Mouse (Mus musculus) embryonic stem cell, embryonic (primary cell): ENCODE results near the gene Cnksr3.

Experiments
- CTCF ChIA-PET, 4 experiments: fragments of 300-600 bp in 2 of 4; fragments of 350-600 bp in 2 of 4; sonication (Branson Sonifier 250); formaldehyde crosslinking; loops; one replicate each; lab custom pipeline; 2022; ENCODE audit warnings: inconsistent platforms in 2 of 4; lab: Charles Lee
- POLR2A ChIA-PET, 4 experiments: fragments of 300-600 bp in 2 of 4; fragments of 350-600 bp in 2 of 4; sonication (Branson Sonifier 250); formaldehyde crosslinking; loops; one replicate each; lab custom pipeline; 2022; ENCODE audit warnings: antibody characterized with exemption in 4 of 4, inconsistent platforms in 1 of 4; lab: Charles Lee

Cnksr3 gene

GRCm38 (mm10) chr10:7069090-7069489, 142.9 kb downstream of the Cnksr3 start:
- POLR2A ChIA-PET = no interaction called here
- CTCF ChIA-PET = interaction anchor here in 3 of 4 experiments (0.6 to 1.0 kb wide), 5 partner anchors 12 to 342 kb away, joined by 3 to 6 read pairs (median 3); partner anchors contain the start of gene Ipcef1 (in 1 of the 3)
